Mouse (Mus musculus) thymus, postnatal 4 days (tissue): ENCODE results near the gene Gss.
"Not testable (repeated sequence)": the region's sequence is repeated elsewhere in the genome, so short reads cannot be mapped to it uniquely, and the experiment has no call there.

ENCODE experiments used
- DNase-seq: peaks from one replicate; pipeline ENCODE4 v3.0.0; 2021

Gene Gss

GRCm38 (mm10) chr2:155613953-155614352 is 21.3 kb upstream of the Gss start:
- DNase-seq = no peak

DNA sequence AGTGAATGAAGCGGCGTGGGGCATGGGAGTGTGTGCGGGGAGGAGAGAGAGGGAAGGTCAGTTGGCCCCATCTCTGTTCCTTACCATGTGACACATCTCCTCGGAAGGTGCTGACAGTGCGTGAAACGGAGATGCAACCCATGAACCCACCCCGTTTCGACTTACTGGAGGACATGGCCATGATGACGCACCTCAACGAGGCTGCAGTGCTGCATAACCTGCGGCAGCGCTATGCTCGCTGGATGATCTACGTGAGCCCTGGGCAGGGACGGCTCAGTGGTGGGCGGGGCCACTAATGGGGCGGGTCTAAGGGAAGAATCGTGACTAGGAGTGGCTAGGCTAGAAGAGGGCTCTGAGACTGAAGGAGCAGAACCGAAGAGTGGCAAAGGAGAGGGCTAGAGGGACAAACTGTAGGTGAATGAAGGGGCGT is 20.7 kb upstream of the Gss start:
- peak; percentile 85 for DNase-seq

DNA sequence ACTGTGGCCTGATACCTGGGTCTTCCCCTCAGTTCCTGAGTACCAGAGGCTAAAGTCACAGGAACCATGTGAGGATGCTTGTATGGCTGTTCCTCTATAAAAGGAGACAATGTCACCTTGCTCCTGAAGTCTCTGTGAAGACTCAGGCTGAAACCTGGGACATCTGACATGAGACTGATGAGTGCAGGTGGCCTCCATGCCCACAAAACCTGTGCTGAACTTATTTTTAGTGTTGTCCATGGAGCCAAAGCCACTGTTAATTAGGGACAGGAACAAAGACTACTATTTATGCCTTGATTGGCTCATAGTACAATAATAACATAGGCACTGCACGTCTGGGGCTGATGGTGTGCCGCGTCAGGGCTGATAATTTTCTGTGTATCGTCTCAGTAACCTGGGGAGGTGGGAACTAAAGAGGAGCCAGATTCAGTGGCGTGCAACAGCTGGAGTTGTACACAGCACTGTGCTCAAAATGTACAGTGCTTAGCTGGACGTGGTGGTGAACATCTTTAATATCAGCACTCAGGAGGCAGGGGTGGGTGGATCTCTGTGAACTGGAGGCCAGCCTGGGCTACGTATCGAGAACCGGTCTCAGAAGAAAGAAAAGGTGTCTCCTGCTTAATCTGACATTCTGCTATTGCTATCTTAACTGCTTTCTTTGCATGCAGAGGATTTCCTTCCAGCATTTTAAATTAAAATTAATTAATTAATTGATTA is 19.4 kb upstream of the Gss start:
- DNase-seq = no peak

- DNase-seq = no peak
These were observed 18.4 kb upstream of the Gss start, which contains the start of gene Myh7b for GRCm38 (mm10) chr2:155610978-155611377. Gene Myh7b, plus strand, starts transcription at chr2:155611212.

- no peak for DNase-seq
These were observed 13.8 kb upstream of the Gss start for GRCm38 (mm10) chr2:155606360-155606759.

DNA sequence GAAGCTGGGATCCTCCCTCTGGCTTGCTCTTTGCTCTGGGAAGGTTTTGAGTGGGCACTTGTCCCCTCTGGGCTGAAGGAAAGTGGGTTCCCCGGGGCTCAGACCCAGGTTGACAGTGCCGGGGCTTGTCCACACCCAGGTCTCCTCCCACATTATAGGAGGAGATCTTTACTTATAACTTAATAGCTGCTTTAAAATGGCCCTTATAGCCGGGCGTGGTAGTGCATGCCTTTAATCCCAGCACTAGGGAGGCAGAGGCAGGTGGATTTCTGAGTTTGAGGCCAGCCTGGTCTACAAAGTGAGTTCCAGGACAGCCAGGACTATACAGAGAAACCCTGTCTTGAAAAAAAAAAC is 12.6 kb upstream of the Gss start:
- DNase-seq = not testable (repeated sequence)

DNA sequence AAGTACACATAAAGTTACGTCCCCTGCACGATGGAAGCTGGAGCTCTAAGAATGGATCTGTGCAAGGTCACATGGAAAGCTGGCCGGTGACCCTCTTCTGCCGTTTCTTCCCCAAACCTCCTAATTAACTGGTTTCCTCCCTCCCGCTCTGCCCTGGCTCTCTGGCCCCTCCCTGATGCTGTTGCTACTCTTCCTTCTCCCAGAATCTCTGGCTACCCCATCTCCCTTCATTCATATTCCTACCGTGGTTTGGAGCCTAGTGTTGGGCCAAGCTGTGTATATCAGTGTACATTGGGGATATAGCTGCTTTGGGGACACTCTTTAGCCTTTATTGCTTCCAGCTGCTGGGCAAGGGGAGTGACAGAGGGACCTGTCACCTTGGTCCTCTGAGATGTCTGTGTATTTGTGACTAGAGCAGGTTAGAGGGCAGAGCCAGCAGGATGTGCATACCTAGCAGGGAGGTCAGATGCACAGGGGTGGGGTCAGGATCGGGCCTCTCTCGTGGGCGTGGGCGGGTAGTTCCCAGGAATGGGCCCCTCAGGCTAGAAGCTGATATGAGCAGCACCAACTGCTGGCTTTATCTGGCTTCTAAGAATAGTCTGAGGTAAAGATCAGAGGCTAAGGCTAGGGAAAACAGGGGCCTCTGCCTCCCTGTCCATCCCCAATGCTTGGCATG is 12.1 kb upstream of the Gss start:
- DNase-seq = no peak

GRCm38 (mm10) chr2:155603707-155604106 is 11.1 kb upstream of the Gss start:
- DNase-seq = no peak

DNA sequence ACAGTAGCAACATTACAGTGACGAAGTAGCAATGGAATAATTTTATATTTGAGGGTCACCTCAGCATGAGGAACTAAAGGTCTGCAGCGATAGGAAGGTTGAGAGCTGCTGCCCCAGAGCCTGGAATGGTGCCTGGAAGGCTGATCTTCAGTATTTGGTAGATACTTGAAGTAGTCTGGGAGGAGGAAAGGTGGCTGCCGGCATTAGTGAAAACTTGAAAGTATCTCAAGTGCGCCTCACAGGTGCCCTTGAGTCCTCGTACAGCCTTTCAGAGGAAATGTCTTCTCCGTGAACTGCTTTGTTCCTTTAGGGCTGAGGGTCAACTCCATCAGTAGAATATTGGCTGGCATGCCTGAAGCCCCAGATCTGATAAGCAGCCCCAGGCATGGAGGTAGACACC is 2.9 kb upstream of the Gss start:
- DNase-seq = no peak

GRCm38 (mm10) chr2:155592854-155593283 is 259 bp upstream of the Gss start:
- no peak for DNase-seq

- DNase-seq = no peak
These were observed 934 bp downstream of the Gss start for GRCm38 (mm10) chr2:155591676-155592075.

GRCm38 (mm10) chr2:155590876-155591275 is 1.7 kb downstream of the Gss start:
- no peak for DNase-seq

DNA sequence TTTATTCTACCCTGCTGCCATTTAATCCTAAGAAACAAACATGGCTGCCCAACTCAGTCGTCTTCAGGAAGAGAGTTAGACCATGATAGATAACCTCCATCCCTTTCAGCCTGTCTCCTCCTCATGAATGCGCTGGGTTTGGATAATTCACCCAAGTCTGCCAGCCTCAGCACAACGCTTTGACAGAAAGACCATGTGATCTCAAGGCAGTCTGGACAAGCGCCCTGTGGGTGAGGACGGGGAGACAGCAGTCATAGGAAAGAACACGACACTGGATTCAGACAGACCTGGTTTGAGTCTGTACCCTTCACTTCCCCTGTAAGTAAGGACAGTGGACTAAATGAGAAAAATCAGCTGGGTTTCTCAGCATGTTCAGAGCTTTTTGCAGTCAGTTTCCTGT is 3.1 kb downstream of the Gss start:
- no peak for DNase-seq

DNA sequence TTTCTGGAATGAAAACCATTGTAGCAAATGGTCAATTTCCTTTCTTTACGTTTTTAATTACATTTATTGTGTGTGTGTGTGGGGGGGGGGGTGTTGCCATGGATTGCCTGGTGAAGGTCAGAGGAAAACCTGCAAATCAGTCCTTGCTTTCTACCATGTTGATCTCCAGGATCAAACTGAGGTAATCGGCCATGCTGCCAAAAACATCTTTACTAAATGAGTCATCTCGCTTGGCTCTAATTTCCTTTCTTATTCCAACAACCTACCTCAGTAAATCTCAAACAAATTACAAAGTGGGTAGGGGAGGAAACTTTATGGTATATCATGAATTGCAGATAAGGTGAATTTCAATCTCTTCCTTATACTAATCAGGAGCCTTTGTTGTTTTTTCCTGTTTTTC is 4.5 kb downstream of the Gss start:
- DNase-seq = no peak

DNA sequence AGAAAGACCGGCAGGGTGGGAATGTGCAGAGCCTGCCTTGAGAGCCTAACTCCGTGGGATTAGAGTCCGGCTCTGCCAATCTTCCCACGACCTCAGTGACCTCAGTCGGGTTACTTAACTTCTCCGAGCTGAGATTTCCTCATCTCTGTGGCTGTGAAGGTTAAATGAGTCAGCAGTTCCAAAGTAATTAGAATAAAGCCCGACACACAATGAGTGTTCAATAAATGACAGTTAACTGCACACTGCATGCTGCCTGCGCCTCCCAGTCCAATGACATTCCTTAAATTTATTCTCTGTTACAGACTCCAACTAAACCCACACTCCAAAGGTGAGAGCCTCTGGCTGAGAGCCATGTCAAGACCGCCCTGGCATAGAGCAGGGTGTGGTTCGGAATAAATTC is 7.1 kb downstream of the Gss start:
- no peak for DNase-seq

GRCm38 (mm10) chr2:155585082-155585481 is 7.5 kb downstream of the Gss start:
- no peak for DNase-seq

GRCm38 (mm10) chr2:155583927-155584530 is 8.6 kb downstream of the Gss start:
- peak; percentile 64 for DNase-seq

DNA sequence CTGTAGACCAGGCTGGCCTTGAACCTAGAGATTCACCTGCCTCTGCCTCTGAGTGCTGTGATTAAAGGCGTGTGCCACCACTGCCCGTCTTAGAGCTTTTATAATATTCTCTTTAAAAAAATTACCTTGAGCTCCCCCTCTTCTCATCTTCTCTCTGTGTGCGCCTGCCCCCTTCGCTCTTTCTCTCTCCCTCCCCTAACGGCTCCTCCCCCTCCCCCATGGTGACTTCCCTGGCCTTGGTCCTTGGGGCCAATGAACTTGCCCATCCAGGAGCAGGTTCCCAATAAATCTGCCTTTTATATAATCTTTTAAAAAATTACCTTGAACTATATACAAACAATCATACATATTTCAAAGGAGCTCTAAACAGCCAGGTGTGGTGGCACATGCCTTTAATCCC is 9.6 kb downstream of the Gss start:
- DNase-seq = no peak

- DNase-seq = no peak
These were observed 10.1 kb downstream of the Gss start for GRCm38 (mm10) chr2:155582384-155582995.

DNA sequence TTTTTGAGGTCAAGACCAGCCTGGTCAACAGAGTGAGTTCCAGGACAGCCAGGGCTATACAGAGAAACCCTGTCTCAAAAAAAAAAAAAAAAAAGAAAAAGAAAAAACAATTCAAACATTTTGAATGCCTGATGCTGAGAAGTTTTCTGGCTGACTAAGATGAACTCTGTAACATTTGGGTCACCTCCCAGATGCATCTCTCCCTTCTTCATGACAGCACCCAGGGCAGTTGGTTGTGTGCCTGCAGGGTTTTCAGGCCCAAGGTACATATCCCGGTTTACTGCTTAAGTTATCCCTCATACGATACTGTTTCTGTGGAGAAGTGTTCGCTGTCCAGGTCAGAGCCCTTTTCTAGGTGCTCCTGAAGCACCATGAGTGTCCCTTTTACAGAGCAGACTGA is 12.3 kb downstream of the Gss start:
- no peak for DNase-seq

DNA sequence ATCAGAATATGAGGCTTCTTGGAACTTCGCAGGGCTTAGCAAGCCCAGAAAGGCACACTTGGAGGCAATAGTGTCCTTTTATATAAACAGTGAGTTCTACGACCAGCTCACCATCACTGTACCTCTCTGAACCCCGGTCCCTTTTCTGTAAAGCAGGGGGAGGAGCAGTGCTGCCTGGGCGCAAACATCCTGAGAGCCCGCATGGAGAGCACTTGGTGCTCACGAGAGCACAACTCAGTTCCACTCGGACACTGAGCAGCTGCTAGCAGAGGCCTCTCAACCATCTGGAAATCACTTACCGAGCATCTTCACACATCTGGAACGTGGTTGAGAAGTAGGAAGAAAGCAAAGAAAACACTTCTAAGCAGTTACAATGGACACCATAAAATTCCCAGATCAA is 16.0 kb downstream of the Gss start:
- DNase-seq = no peak

DNA sequence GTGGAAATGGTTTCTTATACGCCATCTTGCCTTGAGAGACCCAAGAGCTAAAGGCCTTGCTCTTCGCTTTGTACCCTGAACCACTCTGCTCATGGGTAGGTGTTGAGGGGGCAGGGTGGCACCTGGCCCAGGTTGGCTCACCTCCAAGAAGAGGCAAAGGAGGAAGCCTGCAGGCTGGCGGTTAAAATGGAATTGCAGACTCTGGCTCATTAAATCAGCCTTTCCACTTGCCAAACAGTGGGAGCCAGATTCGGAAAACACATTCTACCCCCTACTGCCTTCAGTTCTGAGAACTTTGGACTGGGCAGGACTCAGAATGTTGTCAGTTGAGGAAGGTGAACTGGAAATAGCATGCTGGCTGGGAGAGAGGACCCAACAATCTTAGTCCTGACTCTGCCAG is 17.9 kb downstream of the Gss start:
- DNase-seq = no peak

DNA sequence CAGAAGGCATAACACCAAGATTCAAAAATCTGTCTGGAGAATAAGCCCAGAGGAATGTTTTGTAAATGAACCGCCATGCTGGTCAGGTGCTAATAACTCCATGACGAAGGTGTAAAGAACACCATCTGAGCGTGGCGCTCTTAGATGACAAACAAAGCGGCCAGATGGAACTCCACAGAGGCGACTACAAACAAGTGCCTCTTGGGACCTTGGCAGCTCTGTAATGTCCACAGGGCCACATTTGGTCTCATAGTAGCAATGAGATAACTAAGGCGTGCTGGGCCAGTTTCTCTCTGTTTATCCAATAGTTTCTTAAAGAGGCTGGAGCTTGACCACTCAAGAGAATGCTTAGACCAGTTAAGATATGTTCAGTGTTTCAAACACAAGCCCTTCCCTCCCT is 18.6 kb downstream of the Gss start:
- DNase-seq = no peak

DNA sequence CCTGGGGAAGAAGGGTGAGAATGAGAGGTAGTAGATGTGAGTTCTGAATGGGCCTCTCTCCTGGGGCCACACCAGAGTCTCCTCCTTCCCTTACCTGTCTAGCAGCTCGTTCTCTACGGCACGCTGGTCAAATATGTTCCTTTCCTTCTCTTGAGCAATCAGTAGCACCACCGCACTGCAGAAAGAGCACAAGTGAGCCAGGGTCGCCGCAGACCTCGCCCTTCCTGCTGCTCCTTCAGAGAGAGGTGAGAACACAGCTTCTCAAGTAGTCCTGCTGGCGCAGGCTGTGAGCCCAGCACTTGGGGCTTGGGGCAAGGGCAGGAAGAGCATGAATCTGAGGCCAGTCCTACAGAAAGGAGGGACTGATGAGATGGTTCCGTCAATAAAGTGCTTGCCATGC is 19.6 kb downstream of the Gss start:
- DNase-seq = no peak
